Comparison of ENCODE assay signal across 9 mouse cellular contexts in genomic region chr10:38381873-38382296, GRCm38 (mm10).
DNase-seq lines count a peak whose midpoint lies in the region; ATAC-seq and TF ChIP-seq lines count a peak whose summit lies in the region.
"Had no signal": no experiment of that assay in that cellular context is flagged by ENCODE, and none has a peak within 500 bp of the region (broad histone marks: within the 10 kb centered on the region; RNA-seq: fewer than 3 reads in every experiment).

No protein-coding gene starts in this region.

- WGBS in kidney, embryonic 16.5 days: 94% methylated on average over 7 of the region's 7 CpGs

- no peak overlapping the region for H3K4me3 ChIP-seq in layer of hippocampus, adult 2 months
- H3K4me3 ChIP-seq in kidney, embryonic 16.5 days (ENCODE audit: low read length): no peak overlapping the region

- H3K9me3 ChIP-seq in kidney, embryonic 16.5 days (ENCODE audit: low read length): no peaks in the 10 kb centered on the region

- H3K4me2 ChIP-seq in kidney, embryonic 16.5 days (replicated peaks; ENCODE audit: low read depth, low read length): no peak overlapping the region
- H3K4me2 ChIP-seq: liver, embryonic 11.5 days had no signal

- H3K4me1 ChIP-seq in kidney, embryonic 16.5 days (ENCODE audit: insufficient read depth, low read length): no peaks in the 10 kb centered on the region

- intact Hi-C loops in gastrocnemius, postnatal 14 days (cut with DNase I; ENCODE audit: low total_unique reads): no loop called here

- no peak overlapping the region for H3K9ac ChIP-seq in kidney, embryonic 16.5 days (replicated peaks; ENCODE audit: low read length)

- no peaks in the 10 kb centered on the region for H3K27me3 ChIP-seq in kidney, embryonic 16.5 days (ENCODE audit: insufficient read depth, low read length)

- TF ChIP-seq CTCF in layer of hippocampus, adult 2 months (conservative IDR thresholded peaks at IDR 0.05): peak; percentile 41

- no peaks in the 10 kb centered on the region for H3K36me3 ChIP-seq in kidney, embryonic 16.5 days (ENCODE audit: insufficient read depth, low read length)

- peak in 1 of 2 experiments; percentile 8 for DNase-seq in layer of hippocampus, adult 2 months (ENCODE audit: low spot score in 2 of 2)
- DNase-seq in layer of hippocampus, adult 9-11 months: no peak
- peak; percentile 9 for DNase-seq in R1 (ENCODE audit: low read depth, low spot score)
- peak; percentile 19 for DNase-seq in cerebellum, adult 11-12 months
- peak; percentile 31 for DNase-seq in gastrocnemius, postnatal 14 days
- no peak for DNase-seq in c-Kit-positive CD71-positive TER-119-positive erythroid progenitor cells, embryonic 14.5 days (ENCODE audit: low spot score)
- no peak for DNase-seq in urinary bladder, postnatal 25 days (ENCODE audit: low spot score)

- ATAC-seq in kidney, embryonic 16.5 days (ENCODE audit: low FRiP score, low TSS enrichment): no peak

- H3K27ac ChIP-seq in layer of hippocampus, adult 2 months: no peak overlapping the region
- H3K27ac ChIP-seq in kidney, embryonic 16.5 days (ENCODE audit: low read length): no peak overlapping the region

Comparison
In these comparisons a context has a peak if more than half of its experiments do, and no peak if none do; other contexts are left out.
1. DNase-seq: peak in R1 (single experiment), cerebellum, adult 11-12 months (single experiment) and gastrocnemius, postnatal 14 days (single experiment); none in layer of hippocampus, adult 9-11 months (single experiment), c-Kit-positive CD71-positive TER-119-positive erythroid progenitor cells, embryonic 14.5 days (single experiment) and urinary bladder, postnatal 25 days (single experiment).